Mouse (Mus musculus) layer of hippocampus, adult 8-10 months (tissue): ENCODE data around the gene Pts. TPM values are rescaled to one million over a fixed set of nuclear protein-coding genes. Genes with fewer than 3 reads are reported as not detected.

Source experiments
- DNase-seq, 2 experiments: peaks; one replicate each; pipeline ENCODE4 v3.0.0; 2022; ENCODE audit warnings: low spot score in 2 of 2
- total RNA-seq, 4 experiments: library from RNA; stranded (reverse); gene quantifications; 2 replicates each; pipeline ENCODE4 v1.2.4; 2022

Gene Pts
- 10 to 100 TPM; 34.3 to 38.0 (median 35.7) TPM for total RNA-seq

- DNase-seq, result peak; percentile 93 to 97
Measured at GRCm38 (mm10) chr9:50528293-50528892, at the start of gene Pts. Pts (minus strand) TSS chr9:50528724.

DNA sequence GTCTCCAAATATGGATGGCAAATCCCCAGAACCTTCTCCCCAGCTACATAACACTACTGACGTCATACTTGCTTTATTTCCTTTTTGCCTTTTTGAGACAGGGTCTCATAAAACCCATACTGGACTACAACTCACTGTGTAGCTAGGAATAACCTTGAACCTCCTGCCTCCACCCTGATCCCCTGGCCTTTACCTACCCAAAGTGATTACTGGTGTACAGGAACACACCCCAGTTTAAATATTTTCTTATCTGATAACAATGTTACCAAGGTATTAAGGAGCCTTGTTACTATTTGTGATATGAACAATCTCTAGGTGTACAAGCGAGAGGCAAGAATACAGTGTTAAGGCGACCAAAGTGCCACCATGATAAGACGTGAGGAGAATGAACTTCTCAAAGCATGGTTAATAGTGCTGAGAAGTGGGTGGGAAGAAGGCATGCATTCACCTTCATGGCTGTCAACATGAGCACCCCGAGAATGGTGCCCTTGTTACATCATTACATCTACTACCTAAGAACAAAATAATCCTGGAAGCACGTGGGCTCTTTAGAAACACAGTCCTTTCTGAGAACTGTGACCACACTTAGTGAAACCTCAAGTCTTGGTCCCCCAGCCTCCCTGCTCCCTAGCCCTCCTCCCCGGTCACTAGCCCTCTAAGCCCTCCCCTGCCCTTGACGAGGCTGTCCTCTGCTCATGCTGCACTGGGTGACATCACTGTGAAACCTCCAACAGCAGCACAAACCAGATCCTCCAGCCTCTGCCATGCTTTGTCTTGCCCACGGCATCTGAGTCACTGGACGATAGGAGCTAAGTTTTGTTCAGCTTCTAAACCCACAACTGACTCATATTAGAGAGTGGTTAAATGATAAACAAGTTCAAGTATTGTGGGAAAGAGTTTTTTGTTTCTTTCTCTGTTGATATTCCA is 41.3 kb upstream of the Pts start:
- DNase-seq, result no peak

- DNase-seq, result no peak
Measured at GRCm38 (mm10) chr9:50567881-50568280, 39.4 kb upstream of the Pts start.

- DNase-seq, result no peak
Measured at GRCm38 (mm10) chr9:50567372-50567771, 38.8 kb upstream of the Pts start.

DNA sequence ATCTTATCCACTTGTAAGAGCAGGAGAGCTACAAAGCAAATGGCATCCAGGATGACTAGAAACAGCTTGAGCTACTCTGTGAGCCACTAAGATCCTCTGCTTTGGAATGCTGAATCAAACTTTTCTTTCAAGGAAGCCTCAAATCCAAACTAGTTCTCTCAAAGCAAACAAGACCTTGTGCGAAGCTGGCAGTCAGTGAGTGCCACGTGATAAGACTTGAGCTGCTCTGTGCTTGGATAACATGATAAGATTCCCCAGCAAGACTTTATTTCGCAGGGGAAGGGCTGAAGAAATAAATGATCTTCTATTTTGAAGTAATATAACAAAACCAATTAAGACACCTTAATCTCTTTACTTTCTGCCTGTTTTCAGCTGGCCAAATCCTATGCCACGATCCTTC is 37.4 kb upstream of the Pts start:
- DNase-seq, result no peak

DNA sequence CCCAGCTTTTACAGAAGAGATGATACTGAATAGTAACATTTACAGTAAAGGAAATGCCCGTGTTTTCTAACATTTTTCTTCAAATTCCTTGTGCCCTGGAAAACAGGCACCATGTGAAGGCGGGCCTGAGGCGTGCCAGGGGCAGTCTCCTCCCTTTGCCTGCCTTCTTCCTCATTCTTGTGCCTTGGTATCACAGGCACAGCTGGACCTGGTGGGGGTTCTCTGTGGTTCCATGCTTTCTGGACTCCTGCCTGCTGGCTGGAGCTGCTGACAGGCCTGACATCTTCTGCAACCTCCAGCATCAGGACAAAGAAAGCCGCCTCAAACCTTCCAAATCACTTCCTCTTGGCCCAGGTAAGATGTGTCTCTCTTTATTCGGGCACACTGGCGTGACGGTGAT is 36.6 kb upstream of the Pts start:
- no peak for DNase-seq

- DNase-seq, result no peak
Measured at GRCm38 (mm10) chr9:50561918-50562360, 33.4 kb upstream of the Pts start.

GRCm38 (mm10) chr9:50561145-50561917 is 32.8 kb upstream of the Pts start, which contains the start of gene Tex12:
Tex12 (minus strand) TSS chr9:50561325.
- DNase-seq, result no peak

- DNase-seq, result no peak
Measured at GRCm38 (mm10) chr9:50555094-50555446, 26.5 kb upstream of the Pts start, which contains the start of gene Bco2. Bco2 (minus strand) TSS chr9:50555181.

DNA sequence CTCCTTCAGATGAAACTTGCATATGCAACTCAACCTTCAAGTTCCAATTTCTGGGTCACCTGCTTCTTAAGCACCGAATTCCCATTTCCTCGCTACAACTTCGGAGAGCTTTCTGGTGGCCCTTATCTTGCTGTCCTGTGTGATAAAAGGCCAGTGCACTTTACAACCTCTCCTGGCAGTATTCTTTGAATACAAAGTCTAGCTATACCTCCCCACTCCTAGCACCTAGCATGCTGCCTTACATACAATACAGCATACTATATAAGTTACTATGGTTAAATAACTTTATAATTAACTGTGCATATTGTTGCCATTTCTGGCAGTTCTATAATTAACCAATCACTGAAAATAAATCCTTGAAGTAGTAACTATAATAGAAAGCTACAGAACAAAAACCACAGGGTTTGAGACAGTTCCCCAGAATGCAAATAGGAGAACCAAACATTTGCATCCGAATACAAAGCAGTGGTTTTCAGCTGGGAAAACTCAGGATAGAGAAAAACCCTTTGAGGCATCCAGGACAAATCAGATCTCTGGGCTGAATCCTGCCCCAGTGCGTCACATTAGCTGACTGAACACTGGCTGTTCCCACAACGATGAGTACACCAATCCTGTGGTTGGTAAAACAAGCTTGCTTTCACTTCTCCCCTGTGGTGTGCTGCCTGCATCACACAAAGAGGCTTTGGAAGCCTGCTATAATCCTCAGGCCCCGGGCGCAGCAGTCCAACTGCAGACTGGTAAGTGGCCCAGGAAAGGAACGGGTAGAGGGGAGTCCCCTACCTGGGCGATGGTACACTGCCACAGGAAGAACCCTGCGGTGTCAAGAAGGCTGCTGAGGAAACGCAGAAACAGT is 25.9 kb upstream of the Pts start, which contains the start of gene Il18:
Gene Il18, plus strand, starts transcription at position 587 of the 853 bp plus-strand sequence.
- DNase-seq, result peak; percentile 77 to 86

DNA sequence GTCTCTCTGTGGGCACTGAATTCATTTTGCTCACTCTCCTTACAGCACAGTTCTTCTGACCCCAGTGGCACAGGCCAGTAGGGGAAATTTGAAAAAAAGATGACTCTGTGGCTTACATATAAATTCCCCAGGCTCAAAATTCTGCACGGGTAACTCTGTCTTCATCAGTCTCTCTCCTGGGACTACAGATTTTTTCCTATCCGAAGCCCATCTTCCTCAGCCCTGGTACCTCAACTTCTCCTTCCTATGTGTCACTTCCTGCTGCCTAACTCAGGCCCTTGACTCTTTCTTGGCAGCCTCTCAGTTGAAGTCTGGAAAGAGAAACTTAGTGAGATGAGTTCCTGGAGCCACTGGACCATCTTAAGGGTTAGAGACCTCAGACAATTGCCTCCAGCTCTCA is 25.0 kb upstream of the Pts start:
- DNase-seq, result no peak

DNA sequence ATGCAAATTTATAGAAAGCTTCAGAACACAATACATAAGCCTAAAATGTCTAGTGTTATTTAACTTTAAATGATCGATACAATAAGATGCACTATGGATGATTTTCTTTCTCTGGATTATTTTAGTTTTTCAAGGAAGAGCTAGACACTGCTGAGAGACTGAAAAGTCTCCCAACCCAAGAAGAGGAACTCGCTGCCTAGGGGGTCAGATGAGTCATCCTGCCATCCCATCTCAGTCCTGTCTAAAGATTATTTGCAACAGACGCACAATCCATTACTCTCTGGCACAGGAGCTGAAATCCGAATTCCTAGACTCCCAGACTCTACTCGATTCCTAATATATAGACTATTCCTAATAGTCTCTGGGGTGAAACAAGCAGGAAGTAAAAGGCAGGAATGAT is 23.7 kb upstream of the Pts start:
- DNase-seq, result no peak

DNA sequence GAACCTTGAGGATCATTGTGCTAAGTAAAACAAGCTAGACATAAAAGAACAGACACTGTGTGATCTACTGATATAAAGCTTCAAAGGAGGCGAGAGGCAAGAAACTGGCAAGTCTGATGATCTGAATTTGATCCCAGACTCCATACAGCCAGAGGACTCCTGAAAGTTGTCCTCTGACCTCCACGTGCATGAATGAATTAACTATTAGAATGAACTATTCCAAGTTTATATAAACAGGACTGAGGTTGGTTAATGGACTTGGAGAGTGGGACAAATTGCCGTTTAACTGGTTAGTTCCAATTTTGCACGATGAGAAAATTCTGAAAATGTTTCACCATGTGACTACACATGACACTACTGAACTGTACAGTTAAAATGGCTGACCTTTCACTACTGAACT is 20.4 kb upstream of the Pts start:
- DNase-seq, result no peak

DNA sequence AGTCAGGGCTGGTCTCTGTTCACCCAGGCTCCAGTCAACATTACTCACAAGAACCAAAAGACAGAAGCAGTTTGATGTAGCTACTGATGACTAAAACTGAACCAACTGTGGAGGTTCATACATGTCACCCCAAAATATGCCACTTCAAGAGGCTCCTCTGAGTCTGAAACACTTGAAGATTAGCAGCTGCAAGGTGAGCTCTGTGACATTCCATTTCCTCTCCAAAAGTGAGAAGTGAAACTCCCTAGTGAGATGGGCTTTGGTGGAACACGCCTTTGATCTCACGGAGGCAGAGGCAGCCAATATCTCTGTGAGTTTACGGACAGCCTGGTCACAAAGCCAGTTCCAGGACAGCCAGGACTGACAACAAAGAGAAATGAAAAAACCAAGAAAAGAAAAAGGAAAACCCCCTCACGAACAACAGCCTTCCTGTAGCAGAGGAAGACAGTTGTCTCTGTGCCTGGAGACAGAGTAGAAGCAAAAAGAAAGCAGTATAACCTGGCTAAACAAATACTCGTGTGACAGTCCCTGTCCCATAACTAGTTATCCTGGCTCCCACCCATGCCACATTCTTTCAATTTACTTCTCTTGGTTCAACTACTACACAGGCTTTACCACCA is 19.4 kb upstream of the Pts start:
- DNase-seq, result no peak

DNA sequence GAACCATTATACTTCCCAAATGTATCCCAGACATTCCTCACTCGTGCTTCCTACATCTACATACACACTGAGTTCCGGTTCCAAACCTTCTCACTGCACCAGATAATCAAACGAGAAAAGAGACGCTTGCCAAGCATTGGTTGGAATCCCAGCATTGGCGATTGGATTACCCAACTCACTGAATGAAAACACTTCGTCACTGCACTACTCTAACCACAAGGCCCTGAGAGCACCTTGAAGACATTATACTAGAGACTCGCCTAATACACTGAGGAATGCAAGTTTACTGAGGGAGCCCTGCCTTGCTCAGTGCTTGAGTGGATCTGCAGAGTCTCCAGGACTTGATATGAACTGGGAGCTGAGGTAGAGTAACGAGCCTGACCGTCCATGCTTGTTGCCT is 13.9 kb upstream of the Pts start:
- no peak for DNase-seq

- DNase-seq, result no peak
Measured at GRCm38 (mm10) chr9:50540170-50540569, 11.6 kb upstream of the Pts start.

- no peak for DNase-seq
Measured at GRCm38 (mm10) chr9:50537295-50537694, 8.8 kb upstream of the Pts start.

- DNase-seq, result no peak
Measured at GRCm38 (mm10) chr9:50536603-50537135, 8.1 kb upstream of the Pts start.

GRCm38 (mm10) chr9:50535930-50536329 is 7.4 kb upstream of the Pts start:
- no peak for DNase-seq

DNA sequence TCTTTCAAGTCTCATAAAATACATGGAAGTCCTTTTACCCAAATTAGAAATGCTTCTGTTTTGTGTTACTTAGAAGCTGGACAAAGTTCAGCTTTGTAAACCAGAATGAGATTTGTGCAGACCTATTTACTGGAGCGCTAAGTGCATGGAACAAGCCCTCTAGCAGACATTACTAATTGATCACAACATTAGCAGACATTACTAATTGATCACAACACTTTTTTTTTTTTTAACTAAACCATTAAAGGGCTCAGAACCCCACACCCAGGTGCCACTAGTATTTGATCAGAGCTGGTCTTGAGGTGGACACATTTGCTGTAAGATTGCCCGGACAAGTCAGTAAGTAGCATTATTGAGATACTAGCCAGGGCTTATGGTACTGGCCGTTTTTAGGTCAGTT is 5.3 kb upstream of the Pts start:
- DNase-seq, result no peak
